Mouse (Mus musculus) left cerebral cortex, postnatal 4 days (tissue): Measurements from ENCODE around the gene Atxn1l. TPM values are rescaled to one million over a fixed set of nuclear protein-coding genes. Genes with fewer than 3 reads are reported as not detected.

Experiments
- total RNA-seq, 2 experiments: library from RNA; stranded (reverse); gene quantifications; 2 replicates each; pipeline ENCODE4 v1.2.3; 2021

Atxn1l gene
- total RNA-seq, 2 experiments from 2014 or later = 28.7 to 34.0 TPM

Other genes starting within 250 kb of the Atxn1l start
- gene Pmfbp1, start 243.7 kb downstream of the Atxn1l start, total RNA-seq = under 1 TPM in 1 of 2 experiments, not detected in 1; 0.12 TPM
- gene Dhx38, start 171.9 kb downstream of the Atxn1l start, total RNA-seq = 10 to 100 TPM; 25.9 to 26.6 TPM
- gene Txnl4b, start 171.8 kb downstream of the Atxn1l start, total RNA-seq = 1 to 10 TPM; 8.7 to 9.2 TPM
- under 1 TPM in 1 of 2 experiments, not detected in 1; 0.60 TPM for gene Hp, start 158.6 kb downstream of the Atxn1l start, total RNA-seq
- 10 to 100 TPM; 19.0 to 19.9 TPM for gene Dhodh, start 129.1 kb downstream of the Atxn1l start, total RNA-seq
- gene Pkd1l3, start 123.2 kb downstream of the Atxn1l start, total RNA-seq = under 1 TPM; 0.26 to 0.64 TPM
- 10 to 100 TPM; 85.9 to 89.9 TPM for gene Ist1, start 44.5 kb downstream of the Atxn1l start, total RNA-seq
- 10 to 100 TPM; 89.8 to 90.5 TPM for gene Zfp821, start 32.2 kb downstream of the Atxn1l start, total RNA-seq
- gene Ap1g1, start 40.8 kb upstream of the Atxn1l start, total RNA-seq = 100 to 1,000 TPM; 110 to 116 TPM
- gene Phlpp2, start 130.8 kb upstream of the Atxn1l start, total RNA-seq = 10 to 100 TPM; 28.2 to 31.7 TPM
- gene Marveld3, start 224.5 kb upstream of the Atxn1l start, total RNA-seq = under 1 TPM; 0.18 to 0.24 TPM